In the genomic region with DNA sequence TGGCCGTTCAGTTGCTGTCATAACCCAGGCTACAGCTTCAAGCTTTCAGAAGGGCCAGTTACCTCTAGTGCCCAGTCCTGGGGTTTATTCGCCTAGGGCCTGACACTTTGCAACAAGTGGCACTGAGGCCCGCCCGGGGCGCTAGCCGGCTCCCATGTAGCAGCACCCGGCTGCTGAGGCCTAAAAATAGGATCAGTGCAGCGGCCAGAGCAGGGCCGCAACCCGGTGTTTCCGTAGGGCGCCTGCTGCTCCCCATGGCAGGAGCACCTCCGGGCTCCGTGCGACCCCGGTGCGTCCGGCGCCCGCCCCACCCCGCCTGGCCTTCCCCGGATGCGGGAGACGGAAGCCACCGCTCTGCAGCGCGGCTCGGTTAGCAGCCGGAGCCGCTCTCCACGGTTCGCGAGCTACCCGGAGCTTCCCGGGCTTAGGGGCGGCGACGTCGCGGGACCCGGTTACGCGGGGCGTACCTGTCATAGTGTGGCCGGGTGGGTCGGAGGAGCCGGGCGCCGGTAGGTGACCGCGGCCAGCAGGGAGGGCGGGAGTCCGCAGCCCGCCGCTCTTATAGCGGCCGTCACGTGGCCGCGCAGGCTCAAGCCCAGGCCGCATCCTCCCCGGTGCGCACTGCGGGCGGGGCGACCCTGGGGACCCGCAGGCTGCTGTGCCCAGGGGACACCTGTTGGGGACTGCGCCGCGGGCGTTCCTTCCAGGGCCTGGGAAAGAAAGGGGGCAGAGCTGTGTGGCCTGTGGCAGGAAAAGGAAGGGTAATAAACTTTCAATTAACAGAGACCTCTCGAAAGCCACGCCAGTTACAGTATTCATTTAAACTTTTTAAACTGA, we compare ENCODE assay signal across 8 mouse cellular contexts. TPM values are rescaled to one million over a fixed set of nuclear protein-coding genes. Genes with fewer than 3 reads are reported as not detected.
A peak's percentile ranks its signal among the peaks of the same experiment; 100 is the strongest.
DNase-seq lines count a peak whose midpoint lies in the region; ATAC-seq and TF ChIP-seq lines count a peak whose summit lies in the region.

A gene (minus strand): TSS at position 787 of the 837 bp plus-strand sequence.

- H3K27ac ChIP-seq in MEL (ENCODE audit: control insufficient read depth, low read depth, low read length), result peak within 1 kb of the TSS; percentile 48
- H3K27ac ChIP-seq in forebrain, postnatal 0 days (ENCODE audit: low read depth, low read length), result peak within 1 kb of the TSS; percentile 62; the same call in 1 of the 2 replicates
- peak within 1 kb of the TSS; percentile 92 for H3K27ac ChIP-seq in layer of hippocampus, adult 2 months
- peak within 1 kb of the TSS; percentile 62 for H3K27ac ChIP-seq in lung, embryonic 16.5 days (ENCODE audit: low read length)
- peak within 1 kb of the TSS; percentile 40 for H3K27ac ChIP-seq in thymus, adult 2 months (ENCODE audit: control insufficient read depth, insufficient read depth, low read length)

- 1% methylated on average over 72 of the region's 73 CpGs for WGBS in forebrain, postnatal 0 days
- WGBS in lung, embryonic 16.5 days, result under 1% methylated on average over 58 of the region's 73 CpGs
- under 1% methylated on average over 73 of the region's 73 CpGs for WGBS in thymus, adult 2 months

- TF ChIP-seq RAD21 in MEL (IDR thresholded peaks at IDR 0.05; ENCODE audit: low read depth, low read length), result no peak

- H3K36me3 ChIP-seq in MEL (ENCODE audit: control insufficient read depth in 1 of 2, insufficient read depth in 2 of 2, low read length in 2 of 2), result peaks cover under 1 to 10% of the 10 kb centered on the region in 2 experiments
- 0 out of 2 replicates have a peak, but pooled peaks cover 7% of the 10 kb centered on the region for H3K36me3 ChIP-seq in forebrain, postnatal 0 days (ENCODE audit: insufficient read depth)
- peaks cover 9% of the 10 kb centered on the region; the same call in 1 of the 2 replicates for H3K36me3 ChIP-seq in lung, embryonic 16.5 days (ENCODE audit: control insufficient read depth, insufficient read depth, low read length)
- H3K36me3 ChIP-seq in thymus, adult 2 months (ENCODE audit: control insufficient read depth, insufficient read depth, low read length), result no peaks in the 10 kb centered on the region; the same call in none of the 2 replicates

- H3K4me2 ChIP-seq in forebrain, postnatal 0 days (ENCODE audit: low read depth), result peak within 1 kb of the TSS; percentile 74
- H3K4me2 ChIP-seq in lung, embryonic 16.5 days (ENCODE audit: low read depth, low read length), result peak within 1 kb of the TSS; percentile 85

- TF ChIP-seq EP300 in MEL (IDR thresholded peaks at IDR 0.05; ENCODE audit: low read depth in 1 of 2, low read length in 2 of 2), result no peak

- H3K4me1 ChIP-seq in MEL (ENCODE audit: control insufficient read depth in 1 of 2, insufficient read depth in 2 of 2, low read length in 2 of 2), result peaks cover 0 to 5% of the 10 kb centered on the region in 2 experiments; a peak in 2 of 4 replicates
- 0 out of 2 replicates have a peak, but pooled peaks cover 6% of the 10 kb centered on the region for H3K4me1 ChIP-seq in forebrain, postnatal 0 days (ENCODE audit: insufficient read depth)
- H3K4me1 ChIP-seq in lung, embryonic 16.5 days (replicated peaks; ENCODE audit: control insufficient read depth, insufficient read depth, low read length), result peaks cover 6% of the 10 kb centered on the region
- 0 out of 2 replicates have a peak, but pooled peaks cover 2% of the 10 kb centered on the region for H3K4me1 ChIP-seq in thymus, adult 2 months (replicated peaks; ENCODE audit: control insufficient read depth, insufficient read depth, low read length)

- TF ChIP-seq CTCF in MEL (IDR thresholded peaks at IDR 0.05 in 2 of 3, conservative IDR thresholded peaks at IDR 0.05 in 1 of 3; ENCODE audit: control insufficient read depth in 1 of 3, insufficient read depth in 1 of 3, low read depth in 2 of 3, low read length in 3 of 3, poor library complexity in 1 of 3, severe bottlenecking in 1 of 3), result no peak
- 0 out of 2 replicates have a peak, but pooled peaks have one; percentile 3 for TF ChIP-seq CTCF in forebrain, postnatal 0 days (IDR thresholded peaks at IDR 0.05; ENCODE audit: low read depth)
- TF ChIP-seq CTCF in layer of hippocampus, adult 2 months (conservative IDR thresholded peaks at IDR 0.05), result peak; percentile 16; the same call in 1 of the 2 replicates
- peak; percentile 52; the same call in 1 of the 2 replicates for TF ChIP-seq CTCF in thymus, adult 2 months (IDR thresholded peaks at IDR 0.05; ENCODE audit: borderline replicate concordance, control insufficient read depth, extremely low read depth, insufficient read depth, low read length, poor library complexity)

- H3K4me3 ChIP-seq in MEL (ENCODE audit: control insufficient read depth in 1 of 2, insufficient read depth in 1 of 2, low read depth in 2 of 2, low read length in 2 of 2), result peak within 1 kb of the TSS; percentile 91 to 92
- peak within 1 kb of the TSS; percentile 73 for H3K4me3 ChIP-seq in forebrain, postnatal 0 days (ENCODE audit: low read depth, low read length)
- H3K4me3 ChIP-seq in layer of hippocampus, adult 2 months, result peak within 1 kb of the TSS; percentile 80
- peak within 1 kb of the TSS; percentile 67 for H3K4me3 ChIP-seq in lung, embryonic 16.5 days (ENCODE audit: low read length)
- H3K4me3 ChIP-seq in thymus, adult 2 months (ENCODE audit: control insufficient read depth, insufficient read depth, low read length), result peak within 1 kb of the TSS; percentile 82

- H3K9ac ChIP-seq in MEL (ENCODE audit: control insufficient read depth, low read depth, low read length, poor library complexity, severe bottlenecking), result peak within 1 kb of the TSS; percentile 98
- peak within 1 kb of the TSS; percentile 91 for H3K9ac ChIP-seq in forebrain, postnatal 0 days
- H3K9ac ChIP-seq in lung, embryonic 16.5 days (ENCODE audit: low read length), result peak within 1 kb of the TSS; percentile 92

- TF ChIP-seq POLR2A in MEL (IDR thresholded peaks at IDR 0.05; ENCODE audit: control insufficient read depth in 1 of 2, insufficient read depth in 1 of 2, low read depth in 1 of 2, low read length in 2 of 2, poor library complexity in 1 of 2), result peak; percentile 67 to 72; a peak in 3 of 4 replicates
- TF ChIP-seq POLR2A in thymus, adult 2 months (IDR thresholded peaks at IDR 0.05; ENCODE audit: control insufficient read depth, extremely low read depth, insufficient read depth, low read length, poor library complexity), result peak; percentile 31; the same call in 1 of the 2 replicates

- DNase-seq in MEL (ENCODE audit: low read depth, low spot score), result peak; percentile 73
- DNase-seq in cerebellum, adult 18-20 months, result peak; percentile 30 to 51
- DNase-seq in forebrain, postnatal 0 days, result peak; percentile 66
- DNase-seq in heart, postnatal 36 days, result peak; percentile 67 to 73
- DNase-seq in layer of hippocampus, adult 2 months (ENCODE audit: low spot score in 2 of 2), result peak; percentile 17 to 35
- peak; percentile 35 for DNase-seq in ovary, adult 18-20 months (ENCODE audit: low spot score)
- DNase-seq in thymus, adult 2 months, result peak; percentile 79

- intact Hi-C loops in heart, postnatal 36 days (cut with DNase I), result loop anchor here (10.0 kb wide), 1 partner anchor 530 kb away; a partner anchor contains a TSS

- no peaks in the 10 kb centered on the region for H3K27me3 ChIP-seq in MEL (ENCODE audit: control insufficient read depth in 1 of 2, insufficient read depth in 2 of 2, low read length in 2 of 2)
- H3K27me3 ChIP-seq in forebrain, postnatal 0 days (ENCODE audit: insufficient read depth, low read length), result no peaks in the 10 kb centered on the region
- H3K27me3 ChIP-seq in lung, embryonic 16.5 days (ENCODE audit: control insufficient read depth, insufficient read depth, low read depth, low read length), result no peaks in the 10 kb centered on the region
- no peaks in the 10 kb centered on the region for H3K27me3 ChIP-seq in thymus, adult 2 months (ENCODE audit: control insufficient read depth, insufficient read depth, low read length)

- peak; percentile 93 for ATAC-seq in forebrain, postnatal 0 days
- ATAC-seq in lung, embryonic 16.5 days (ENCODE audit: low read depth), result peak; percentile 97

- H3K79me2 ChIP-seq in MEL (ENCODE audit: control insufficient read depth, insufficient read depth, low read length, poor library complexity), result peaks cover 14% of the 10 kb centered on the region

- peaks cover 2% of the 10 kb centered on the region; the same call in 1 of the 2 replicates for H3K9me3 ChIP-seq in MEL (replicated peaks; ENCODE audit: insufficient read depth, low read length)
- H3K9me3 ChIP-seq in forebrain, postnatal 0 days (ENCODE audit: low read length), result no peaks in the 10 kb centered on the region
- H3K9me3 ChIP-seq in lung, embryonic 16.5 days (ENCODE audit: control insufficient read depth, low read length), result no peaks in the 10 kb centered on the region

TF ChIP-seq in MEL, 35 proteins besides CTCF, POLR2A, EP300 and RAD21 (continues in another document):
- TF ChIP-seq SMC3 (IDR thresholded peaks at IDR 0.05; ENCODE audit: low read depth, low read length), result no peak
- TF ChIP-seq RCOR1 (IDR thresholded peaks at IDR 0.05; ENCODE audit: low read depth, low read length), result no peak
- no peak for TF ChIP-seq JUND (IDR thresholded peaks at IDR 0.05; ENCODE audit: low read depth, low read length)
- TF ChIP-seq ZMIZ1 (IDR thresholded peaks at IDR 0.05; ENCODE audit: low read depth, low read length), result peak; percentile 65; the same call in 1 of the 2 replicates
- TF ChIP-seq TAL1 (IDR thresholded peaks at IDR 0.05; ENCODE audit: low read length), result no peak
- peak; percentile 45; the same call in 1 of the 2 replicates for TF ChIP-seq ELF1 (IDR thresholded peaks at IDR 0.05; ENCODE audit: low read depth, low read length)
- TF ChIP-seq HCFC1 (IDR thresholded peaks at IDR 0.05; ENCODE audit: low read depth, low read length), result peak; percentile 28; the same call in 1 of the 2 replicates
- TF ChIP-seq NRF1 (IDR thresholded peaks at IDR 0.05; ENCODE audit: insufficient read depth, low read depth, low read length, poor library complexity, severe bottlenecking), result peak; percentile 62
- no peak for TF ChIP-seq ZKSCAN1 (IDR thresholded peaks at IDR 0.05; ENCODE audit: low read depth, low read length)
- TF ChIP-seq USF1 (IDR thresholded peaks at IDR 0.05; ENCODE audit: low read depth, low read length), result peak; percentile 96
- TF ChIP-seq SIN3A (IDR thresholded peaks at IDR 0.05; ENCODE audit: low read length), result peak; percentile 37
- no peak for TF ChIP-seq GATA1 (IDR thresholded peaks at IDR 0.05; ENCODE audit: low read depth, low read length)

RNA-seq across cellular contexts. Expression of the gene that starts here (rescaled TPM):
- 23.1 and 23.8 TPM in 2 replicates for total RNA-seq in MEL (2012; rRNA removed)
- 100 to 1,000 TPM in 1 of 2 experiments, 10 to 100 TPM in 1; 41.0 to 207 TPM for polyA plus RNA-seq in MEL (2012; ENCODE audit: insufficient read depth in 1 of 2, insufficient read length in 2 of 2, low read depth in 1 of 2, low replicate concordance in 2 of 2, missing spikeins in 1 of 2)
- 27.2 and 35.9 TPM in 2 replicates for total RNA-seq in forebrain, postnatal 0 days (2014; rRNA removed)
- polyA plus RNA-seq in forebrain, postnatal 0 days (2015; fragmentation: Nextera tagmentation; extraction: Ambion mirVana), result 65.9 and 69.3 TPM in 2 replicates
- 100 to 1,000 TPM; 151 to 158 TPM for total RNA-seq in heart, postnatal 36 days (2021)
- total RNA-seq in layer of hippocampus, adult 2 months (2021), result 10 to 100 TPM; 39.2 to 44.8 TPM
- 336 and 351 TPM in 2 replicates for polyA plus RNA-seq in lung, embryonic 16.5 days (2015; fragmentation: Nextera tagmentation; extraction: Ambion mirVana)
- 21.6 and 24.6 TPM in 2 replicates for polyA plus RNA-seq in thymus, adult 2 months (2012; rRNA removed)

Comparison
In these comparisons a context has a peak if more than half of its experiments do, and no peak if none do; other contexts are left out.
1. Peak in every context shown above with its lines: DNase-seq, ATAC-seq, H3K4me3 ChIP-seq and H3K27ac ChIP-seq.
2. DNase-seq: peak in every context shown above with its lines; median percentile 79 in thymus, adult 2 months; 73 in MEL; 70 in heart, postnatal 36 days; 66 in forebrain, postnatal 0 days; 40 in cerebellum, adult 18-20 months; 35 in ovary, adult 18-20 months; 26 in layer of hippocampus, adult 2 months.
3. H3K27ac ChIP-seq: peak in every context shown above with its lines; median percentile 92 in layer of hippocampus, adult 2 months; 62 in forebrain, postnatal 0 days; 62 in lung, embryonic 16.5 days; 48 in MEL; 40 in thymus, adult 2 months.
4. CTCF ChIP-seq: peak in forebrain, postnatal 0 days (single experiment), layer of hippocampus, adult 2 months (single experiment) and thymus, adult 2 months (single experiment); none in MEL (0 of 3).